Mouse (Mus musculus): ENCODE results near the gene Folr1. TPM values are rescaled to one million over a fixed set of nuclear protein-coding genes. Genes with fewer than 3 reads are reported as not detected.

The Folr1 gene
- total RNA-seq (2017), result not detected in 2 replicates

DNA sequence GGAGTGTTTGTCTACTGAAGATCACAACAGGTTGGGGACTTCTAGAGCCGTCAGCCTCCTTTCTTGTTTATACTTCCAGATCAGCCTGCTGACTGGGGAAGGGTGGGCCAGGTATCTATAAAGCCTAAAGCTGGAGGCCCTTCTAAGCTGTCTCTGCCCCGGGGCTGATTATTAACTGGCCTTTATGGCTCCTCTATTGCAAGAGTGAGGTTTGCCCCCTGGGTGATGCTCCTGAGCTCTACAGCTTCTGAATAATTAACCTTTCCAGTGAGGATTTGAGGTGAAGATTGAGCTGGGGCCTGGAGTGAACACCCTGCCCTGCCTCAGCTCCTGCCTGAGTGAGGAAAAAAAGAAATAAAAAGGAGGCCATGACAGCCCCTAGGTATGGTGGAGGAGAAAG, at the start of gene Folr1:
Gene Folr1 (minus strand): TSS at position 160 of the 400 bp plus-strand sequence.
- ATAC-seq (replicated peaks; ENCODE audit: low read depth, poor library complexity, severe bottlenecking), result no peak

DNA sequence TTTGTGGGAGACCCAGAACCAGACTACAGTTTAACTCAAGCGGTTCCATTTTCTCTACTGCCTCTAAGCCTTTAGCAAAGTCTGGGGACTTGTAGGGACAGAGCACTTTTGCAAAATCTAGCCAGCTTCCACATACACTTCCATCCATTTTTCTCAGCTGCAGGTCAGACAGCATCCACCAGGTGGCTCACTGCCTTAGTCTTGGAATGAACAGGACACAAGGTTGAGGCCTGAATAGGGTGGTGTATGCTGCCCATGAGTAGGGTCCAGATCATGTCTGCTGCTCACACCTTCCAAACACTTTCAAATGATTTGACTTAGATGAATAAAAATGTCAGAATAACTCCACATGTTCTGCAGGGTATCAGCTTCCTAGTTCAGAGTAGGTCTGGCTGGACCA, 47.5 kb upstream of the Folr1 start:
- peak; percentile 94 for ATAC-seq (replicated peaks; ENCODE audit: low read depth, poor library complexity, severe bottlenecking)

DNA sequence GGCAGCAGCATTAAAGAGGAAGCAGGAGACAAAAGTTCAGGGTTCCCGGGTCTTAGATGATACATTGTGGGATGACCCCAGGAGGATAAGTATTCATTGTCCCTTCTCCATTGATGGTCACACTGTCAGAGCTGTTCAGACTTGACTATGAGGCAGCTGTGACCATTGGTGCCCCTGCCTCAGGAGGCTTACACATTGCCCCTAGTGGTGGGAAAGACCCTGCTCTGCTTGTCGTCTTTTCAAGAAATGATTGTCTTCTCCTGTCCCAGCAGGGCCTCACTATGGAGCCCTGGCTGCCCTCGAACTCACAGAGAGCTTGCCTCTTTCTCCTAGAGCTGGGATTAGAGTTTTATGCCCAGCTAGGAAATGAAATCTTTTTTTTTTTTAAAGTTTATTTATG, 41.4 kb upstream of the Folr1 start:
- ATAC-seq (replicated peaks; ENCODE audit: low read depth, poor library complexity, severe bottlenecking), result peak; percentile 43; the same call in 1 of the 2 replicates

DNA sequence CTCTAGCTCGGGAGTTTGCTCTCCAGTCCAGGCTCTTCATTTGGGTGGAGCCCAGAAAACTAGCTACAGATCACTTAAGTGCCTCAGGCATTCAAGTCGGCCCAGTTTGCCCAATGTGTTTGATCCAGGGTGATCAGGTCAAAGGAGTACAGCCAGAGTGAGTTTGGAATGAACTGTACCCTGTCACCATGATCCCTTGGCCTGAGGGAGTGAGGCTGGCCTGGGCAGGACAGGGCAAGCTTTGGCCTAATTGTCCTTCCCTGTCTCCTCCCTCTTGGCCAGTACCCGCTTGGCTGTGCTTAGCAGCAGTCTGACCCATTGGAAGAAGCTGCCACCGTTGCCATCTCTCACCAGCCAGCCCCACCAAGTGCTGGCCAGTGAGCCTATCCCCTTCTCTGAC, 39.5 kb upstream of the Folr1 start:
- ATAC-seq (replicated peaks; ENCODE audit: low read depth, poor library complexity, severe bottlenecking), result no peak

DNA sequence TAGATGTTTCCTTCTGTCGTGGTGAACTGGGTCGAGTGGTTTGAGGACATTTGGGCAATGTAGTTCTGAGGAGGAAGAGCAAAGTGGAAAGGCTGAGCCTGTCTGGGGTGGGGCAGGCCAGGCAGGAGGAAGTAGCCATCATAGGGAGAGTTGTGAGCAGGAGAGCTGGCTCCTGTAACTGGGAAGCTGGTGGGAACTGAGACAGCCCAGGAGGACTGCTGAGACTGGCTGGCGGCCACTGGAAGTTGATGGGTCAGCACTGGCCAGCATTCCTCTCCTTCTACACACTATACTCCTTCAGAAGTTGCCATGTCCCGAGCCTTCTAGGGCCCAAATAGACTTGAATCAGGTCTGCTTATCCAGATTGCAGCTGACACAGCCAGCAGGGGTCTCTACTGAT, 37.8 kb upstream of the Folr1 start:
- ATAC-seq (replicated peaks; ENCODE audit: low read depth, poor library complexity, severe bottlenecking), result no peak

DNA sequence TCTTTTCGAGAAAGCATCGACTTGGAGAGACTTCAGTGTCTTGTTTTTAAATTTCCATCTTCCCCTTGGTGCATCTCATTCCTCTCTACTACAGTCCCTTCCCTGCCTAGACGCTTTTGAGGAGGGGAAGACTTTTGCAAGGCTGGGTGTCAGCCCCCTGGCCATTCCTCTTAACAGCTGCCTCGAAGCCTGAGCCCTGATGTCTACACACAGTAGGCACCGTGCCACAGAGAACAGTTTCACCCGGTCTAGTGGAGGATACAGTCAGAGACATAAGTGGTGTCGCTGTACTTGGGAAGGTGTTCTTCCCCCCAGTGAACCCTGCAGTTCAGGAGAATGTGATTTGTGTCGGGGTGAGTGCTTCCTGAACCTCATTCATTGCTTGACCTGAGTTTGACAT, 36.1 kb upstream of the Folr1 start:
- no peak for ATAC-seq (replicated peaks; ENCODE audit: low read depth, poor library complexity, severe bottlenecking)

DNA sequence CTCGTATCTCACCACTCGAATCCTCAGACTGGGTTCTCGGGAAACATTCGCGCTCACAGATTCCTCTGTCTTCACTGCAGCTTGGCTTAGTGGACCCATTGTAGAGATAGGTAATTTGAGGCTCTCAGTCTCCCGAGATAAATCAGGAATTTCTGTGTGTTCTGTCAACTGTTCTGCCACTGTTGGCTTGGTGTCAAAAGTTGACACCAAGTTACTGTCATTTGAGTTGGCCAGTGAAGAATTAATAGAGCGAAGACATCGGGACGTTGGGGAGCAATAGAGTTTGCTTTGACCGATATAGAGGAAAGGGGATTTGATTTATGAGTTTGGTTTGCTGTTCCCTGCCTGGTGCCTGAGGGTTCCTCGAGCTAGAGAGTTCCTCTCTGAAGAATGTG, 35.7 kb upstream of the Folr1 start, which contains the start of gene Tomt:
Gene Tomt (minus strand): TSS at position 73 of the 395 bp plus-strand sequence.
- no peak for ATAC-seq (replicated peaks; ENCODE audit: low read depth, poor library complexity, severe bottlenecking)

DNA sequence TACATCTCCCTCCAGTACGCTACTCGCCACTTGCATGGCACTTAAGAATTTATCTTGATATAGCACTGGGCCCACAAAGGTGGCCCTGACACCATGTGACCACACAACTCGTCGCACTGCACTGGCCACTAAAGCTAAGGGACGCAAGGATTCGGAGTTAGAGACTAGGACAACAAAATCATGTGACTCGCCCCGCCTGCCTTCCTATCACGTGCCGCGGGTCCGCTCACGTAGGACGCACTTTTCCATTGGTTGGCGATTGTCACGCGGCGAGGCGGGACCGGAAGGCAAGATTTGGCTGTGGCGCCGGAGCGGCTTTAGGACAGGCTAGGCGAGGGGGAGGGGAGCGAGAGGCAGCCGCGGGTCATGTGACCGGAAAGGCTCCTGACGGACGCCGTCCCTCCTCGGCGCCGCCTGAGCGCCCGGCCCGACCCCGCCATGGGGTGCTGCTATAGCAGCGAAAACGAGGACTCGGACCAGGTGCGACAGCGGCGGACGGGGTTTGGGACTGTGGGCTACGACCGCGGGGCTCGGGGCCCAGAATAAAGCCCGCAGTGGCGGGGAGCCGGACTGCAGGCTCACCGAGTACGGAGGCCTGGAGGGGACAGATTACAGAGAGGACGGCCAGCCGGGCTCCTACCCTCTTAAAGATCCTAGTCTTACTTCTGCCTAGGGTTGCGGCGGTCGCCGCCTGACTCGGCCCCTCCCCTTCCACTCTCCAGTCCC, 35.1 kb upstream of the Folr1 start, which contains the start of gene Lamtor1:
Gene Lamtor1 (plus strand): TSS at position 344 of the 726 bp plus-strand sequence.
- ATAC-seq (replicated peaks; ENCODE audit: low read depth, poor library complexity, severe bottlenecking), result peak; percentile 88

DNA sequence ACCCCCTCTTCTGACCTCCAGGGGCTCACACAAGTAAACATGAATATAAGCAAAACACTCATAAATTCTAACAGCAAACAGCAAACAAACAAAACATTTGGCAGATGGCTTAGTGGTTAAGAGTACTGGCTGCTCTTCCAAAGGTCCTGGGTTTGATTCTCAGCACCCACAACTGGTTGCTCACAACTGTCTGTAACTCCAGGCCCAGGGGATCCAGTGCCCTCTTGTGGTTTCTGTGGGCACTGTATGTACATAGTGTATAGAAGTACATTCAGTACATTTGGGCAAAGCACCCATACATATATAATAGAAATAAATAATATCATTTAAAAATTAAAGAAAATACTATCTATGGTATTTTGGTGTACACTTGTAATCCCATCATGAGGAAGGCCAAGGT, 32.3 kb upstream of the Folr1 start:
- no peak for ATAC-seq (replicated peaks; ENCODE audit: low read depth, poor library complexity, severe bottlenecking)

DNA sequence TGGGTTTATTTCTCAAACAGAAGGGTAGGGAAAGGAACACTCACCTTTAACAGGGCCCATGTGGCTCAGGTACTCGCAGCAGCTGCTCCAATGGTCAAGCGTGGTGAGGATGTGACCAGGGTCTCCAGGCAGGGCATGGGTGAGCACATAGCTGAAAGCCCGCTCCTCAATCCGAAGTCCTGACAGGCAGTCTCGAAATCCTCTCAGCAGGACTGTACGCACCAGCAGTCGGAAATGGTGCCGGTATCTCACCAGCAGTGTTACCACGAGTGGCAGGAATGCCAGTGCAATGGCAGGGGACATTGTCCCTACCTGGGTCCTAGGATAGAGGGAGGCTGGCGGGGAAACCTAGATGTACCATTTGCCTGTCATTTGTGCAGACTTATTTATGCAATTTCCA, 31.4 kb upstream of the Folr1 start:
- ATAC-seq (replicated peaks; ENCODE audit: low read depth, poor library complexity, severe bottlenecking), result no peak

DNA sequence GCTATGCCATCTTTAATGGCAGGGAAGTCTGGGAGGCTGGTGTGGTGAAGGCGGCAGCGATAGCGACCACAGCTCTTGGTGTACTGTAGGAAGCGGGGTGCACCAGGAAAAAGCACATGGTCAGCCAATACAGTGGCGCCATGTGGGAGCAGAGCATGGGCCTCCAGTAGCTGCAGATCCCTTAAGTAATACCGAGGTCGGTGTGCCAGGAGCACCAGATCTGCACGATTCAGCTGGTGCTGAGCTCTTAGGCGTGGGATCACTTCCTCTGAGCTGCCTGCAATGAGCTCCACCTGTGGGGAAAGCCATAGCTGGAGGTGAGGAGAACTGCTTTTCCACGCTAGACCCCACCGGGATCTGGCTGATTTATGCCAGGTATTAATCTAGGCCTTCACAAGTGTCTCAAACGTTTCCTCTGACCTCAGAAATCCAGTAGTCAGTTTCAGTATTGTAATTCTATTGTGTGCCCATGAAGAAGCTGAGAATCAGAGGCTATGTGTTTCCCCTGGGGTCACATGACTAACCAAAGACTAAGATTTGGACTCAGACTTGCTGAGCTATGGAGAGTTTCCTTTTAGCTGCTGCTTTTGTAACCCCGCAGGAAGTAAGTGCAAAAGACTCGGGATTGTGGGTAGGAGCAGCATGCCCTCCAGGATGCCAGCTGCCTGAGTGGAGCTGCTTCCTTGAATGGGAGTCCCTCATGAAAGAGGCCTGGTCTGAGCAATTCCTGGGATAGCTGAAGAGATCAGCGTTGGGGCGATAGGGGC, 29.9 kb upstream of the Folr1 start:
- no peak for ATAC-seq (replicated peaks; ENCODE audit: low read depth, poor library complexity, severe bottlenecking)

DNA sequence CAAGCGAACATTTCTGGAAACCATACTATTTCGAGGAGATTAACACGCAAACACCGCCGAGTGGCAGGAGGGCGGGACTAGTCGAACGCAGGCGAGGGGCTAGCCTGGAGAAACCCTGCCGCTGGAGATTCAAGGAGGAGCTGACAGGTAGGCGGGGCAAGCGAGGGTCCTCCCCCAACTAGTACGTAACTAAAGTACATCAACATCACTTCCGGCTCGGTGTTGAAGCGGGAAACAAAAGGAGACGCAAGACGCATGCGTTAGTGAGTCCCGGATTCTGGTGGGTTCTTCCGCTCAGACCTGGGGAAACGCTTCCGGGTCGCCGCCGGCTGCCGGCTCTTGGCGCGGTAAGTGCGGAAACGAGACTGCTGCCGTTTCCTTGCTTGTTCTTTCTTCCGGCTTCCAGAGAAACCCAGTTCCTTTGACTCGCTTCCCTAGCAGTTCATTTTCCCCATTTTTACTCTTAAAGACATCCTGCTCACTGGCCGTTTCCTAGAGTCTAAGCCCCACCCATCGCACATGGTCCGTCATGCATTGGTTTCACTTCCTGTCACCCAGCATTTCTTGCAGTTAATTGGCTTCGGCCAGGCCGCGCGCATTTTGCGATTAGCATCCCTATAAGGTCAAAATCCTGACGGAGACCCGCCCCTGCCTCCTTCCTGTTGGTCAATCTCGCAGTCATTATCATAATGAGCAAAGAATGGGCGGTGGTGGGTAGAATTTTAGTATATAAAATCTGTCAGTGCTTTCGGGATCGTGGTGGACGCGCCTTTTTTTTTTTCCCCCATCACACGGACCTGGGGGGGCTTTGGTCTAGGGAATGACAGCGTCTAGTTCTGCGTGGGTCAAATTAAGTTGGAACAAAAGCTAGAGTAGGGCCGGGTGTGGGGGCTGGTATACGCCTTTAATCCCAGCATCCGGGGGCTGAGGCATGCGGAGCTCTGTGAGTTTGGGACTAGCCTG, 25.8 kb upstream of the Folr1 start:
- peak; percentile 92 for ATAC-seq (replicated peaks; ENCODE audit: low read depth, poor library complexity, severe bottlenecking)

DNA sequence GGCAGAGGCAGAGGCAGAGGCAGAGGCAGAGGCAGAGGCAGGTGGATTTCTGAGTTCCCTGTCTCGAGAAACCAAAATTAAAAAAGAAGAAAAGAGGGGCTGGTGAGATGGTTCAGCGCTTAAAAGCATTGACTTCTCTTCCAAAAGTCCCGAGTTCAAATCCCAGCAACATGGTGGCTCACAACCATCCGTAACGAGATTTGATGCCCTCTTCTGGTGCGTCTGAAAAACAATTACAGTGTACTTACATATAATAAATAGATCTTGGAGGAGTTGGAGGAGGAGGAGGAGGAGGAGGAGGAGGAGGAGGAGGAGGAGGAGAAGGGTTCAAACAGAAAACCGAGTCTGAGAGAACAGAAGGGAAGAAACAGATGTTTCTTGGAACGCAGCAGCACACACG, 25.1 kb upstream of the Folr1 start:
- ATAC-seq (replicated peaks; ENCODE audit: low read depth, poor library complexity, severe bottlenecking), result no peak

DNA sequence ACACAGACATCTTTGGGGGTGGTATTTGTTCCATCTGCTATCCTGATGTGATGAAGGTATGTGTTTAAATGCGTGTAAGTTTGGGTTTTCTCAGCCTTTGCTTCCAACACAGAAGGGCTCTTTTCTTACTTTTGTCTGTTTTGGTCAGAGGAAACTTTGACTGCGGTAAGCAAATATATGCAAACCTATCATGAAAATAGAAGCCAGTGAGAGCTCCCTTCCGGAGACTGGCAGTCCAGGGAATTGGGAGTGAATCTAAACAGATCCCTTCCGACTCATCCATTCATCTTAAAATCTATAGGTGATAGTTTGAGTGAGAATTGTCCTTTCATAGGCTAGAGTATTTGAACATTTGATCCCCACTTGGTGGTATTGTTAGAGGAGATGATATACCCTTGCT, 17.9 kb upstream of the Folr1 start:
- no peak for ATAC-seq (replicated peaks; ENCODE audit: low read depth, poor library complexity, severe bottlenecking)

DNA sequence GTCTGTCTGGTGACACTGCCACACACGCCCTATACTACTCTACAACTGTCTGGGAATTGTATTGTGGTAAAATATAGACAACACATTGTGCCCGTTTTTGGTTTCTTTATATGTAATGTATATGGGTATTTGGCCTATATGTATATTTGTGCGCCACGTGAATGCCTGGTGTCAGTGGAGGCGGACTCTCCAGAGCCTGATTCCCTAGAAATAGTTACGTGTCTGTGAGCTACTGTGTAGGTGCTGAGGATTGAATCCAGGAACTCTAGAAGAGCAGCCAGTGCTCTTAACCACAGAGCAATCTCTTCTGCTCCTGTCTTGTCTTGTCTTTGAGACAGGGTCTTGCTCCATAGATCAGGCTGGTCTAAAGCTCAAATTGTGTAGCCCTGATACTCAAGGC, 15.7 kb upstream of the Folr1 start:
- no peak for ATAC-seq (replicated peaks; ENCODE audit: low read depth, poor library complexity, severe bottlenecking)

DNA sequence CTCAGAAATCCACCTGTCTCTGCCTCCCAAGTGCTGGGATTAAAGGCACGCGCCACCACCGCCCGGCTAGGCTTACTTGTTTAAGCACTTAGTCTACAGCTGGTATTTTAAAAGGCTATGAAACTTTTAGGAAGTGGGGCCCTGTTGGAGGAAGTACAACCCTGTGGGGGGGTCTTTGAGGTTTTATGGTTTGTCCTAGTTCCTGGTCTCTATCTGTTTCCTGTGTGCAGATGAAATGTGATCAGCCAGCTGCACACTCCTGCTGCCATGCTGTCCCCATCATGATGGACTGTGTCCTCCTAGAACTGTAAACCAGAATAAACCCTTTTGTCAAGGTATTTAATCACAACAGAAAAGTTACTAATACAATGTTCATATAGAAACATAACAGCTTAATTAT, 13.6 kb upstream of the Folr1 start:
- ATAC-seq (replicated peaks; ENCODE audit: low read depth, poor library complexity, severe bottlenecking), result 0 out of 2 replicates have a peak, but pooled peaks have one; percentile 25

DNA sequence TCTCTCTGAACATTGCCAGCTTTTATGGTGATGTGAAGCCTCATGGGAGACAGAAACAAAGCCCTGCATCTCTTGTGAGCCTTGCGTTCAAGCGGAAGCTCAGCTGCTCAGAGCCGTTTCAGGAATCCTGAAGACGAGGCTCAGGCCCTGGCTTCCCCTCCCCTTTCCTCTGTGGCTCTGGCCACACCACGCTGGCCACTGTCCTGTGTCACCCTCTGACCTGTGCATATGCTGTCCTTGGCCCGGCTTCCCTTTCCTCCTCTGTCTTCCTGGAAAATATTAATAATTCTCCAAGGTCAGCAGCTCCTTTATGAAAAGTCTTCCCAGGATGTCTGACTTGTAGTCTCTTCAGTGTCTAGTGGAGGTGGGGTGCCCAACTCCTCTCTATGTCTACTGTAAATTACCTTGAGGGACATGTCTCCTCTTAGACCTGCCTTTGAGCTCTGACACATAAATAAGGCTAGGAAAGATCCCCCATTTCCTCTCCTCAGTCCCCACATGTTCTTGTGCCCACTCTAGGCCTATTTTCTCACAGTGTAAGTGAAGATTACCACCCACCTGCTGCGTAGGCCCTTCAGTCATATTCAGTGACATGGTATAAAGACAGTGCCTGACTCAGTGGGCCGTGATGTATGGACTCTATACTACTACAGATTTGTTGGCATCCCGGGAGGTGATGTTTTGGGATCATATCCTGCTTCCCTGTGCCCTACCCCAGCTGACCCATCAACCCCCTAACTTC, 12.0 kb upstream of the Folr1 start:
- ATAC-seq (replicated peaks; ENCODE audit: low read depth, poor library complexity, severe bottlenecking), result no peak

DNA sequence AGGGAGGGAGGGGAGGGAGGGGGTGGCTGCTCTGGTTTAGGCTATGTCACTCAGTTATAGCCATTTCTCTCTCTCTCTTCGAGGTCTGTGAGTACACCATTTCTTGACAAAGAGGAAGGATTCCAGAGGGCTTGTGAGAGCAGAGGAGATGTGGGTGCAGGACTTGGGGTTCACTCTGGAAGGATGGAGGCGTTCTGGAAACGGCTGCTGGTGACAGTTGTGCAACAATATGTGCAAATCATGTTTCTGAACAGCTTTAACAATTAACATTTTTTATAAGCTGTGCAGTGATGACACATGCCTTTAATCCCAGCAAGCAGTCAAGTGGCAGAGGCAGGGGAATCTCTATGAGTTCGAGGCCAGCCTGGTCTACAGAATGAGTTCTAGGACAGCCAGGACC, 10.3 kb upstream of the Folr1 start:
- ATAC-seq (replicated peaks; ENCODE audit: low read depth, poor library complexity, severe bottlenecking), result no peak

DNA sequence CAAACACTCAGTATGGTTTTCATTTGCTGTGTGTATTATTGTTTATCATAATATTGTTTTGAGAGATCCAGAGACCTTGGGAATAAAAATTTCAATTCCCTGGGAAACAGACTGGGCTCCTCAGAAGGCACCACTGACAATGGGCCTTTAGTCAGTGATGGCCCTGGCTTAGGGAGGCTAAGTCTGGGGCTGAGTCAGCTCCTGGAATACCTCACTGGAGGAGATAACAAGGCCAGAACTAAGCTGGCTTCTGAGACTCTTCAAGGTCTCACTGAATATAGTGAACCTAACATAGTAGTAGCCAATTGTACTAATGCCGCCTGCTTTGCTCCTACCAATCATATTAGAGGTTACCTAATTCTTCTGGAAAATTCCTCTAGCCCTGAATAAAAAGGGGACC, 5.4 kb upstream of the Folr1 start:
- ATAC-seq (replicated peaks; ENCODE audit: low read depth, poor library complexity, severe bottlenecking), result no peak

DNA sequence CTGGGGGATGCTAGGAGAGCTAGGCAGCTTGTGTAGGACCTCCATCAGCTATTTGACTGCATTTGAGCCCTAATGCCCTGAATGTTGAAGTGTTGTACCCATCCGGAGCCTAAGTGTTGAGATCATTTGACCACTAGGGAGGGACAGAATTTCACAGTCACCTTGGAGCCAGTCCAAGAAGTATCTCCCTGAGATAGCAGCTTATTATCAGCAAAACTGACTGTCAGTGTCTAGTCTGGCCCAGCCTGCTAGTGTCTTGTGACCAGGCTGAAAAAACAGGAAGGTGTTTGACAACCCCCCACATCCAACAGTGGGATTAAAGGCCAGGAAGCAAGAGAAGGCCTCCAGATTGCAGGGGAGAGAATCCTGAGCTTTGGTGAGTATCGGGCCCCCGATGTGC, 708 bp upstream of the Folr1 start:
- ATAC-seq (replicated peaks; ENCODE audit: low read depth, poor library complexity, severe bottlenecking), result peak; percentile 22; the same call in 1 of the 2 replicates

All from common myeloid progenitor, adult 5-6 weeks (primary cell).